Mouse (Mus musculus) brain, embryonic 18.5 days (tissue): Measurements from ENCODE around the gene Mesp1.

ENCODE experiments used
- DNase-seq: peaks from one replicate; pipeline ENCODE4 v3.0.0-alpha.2; 2012; ENCODE audit warnings: low read depth, low spot score

Mesp1 gene

DNA sequence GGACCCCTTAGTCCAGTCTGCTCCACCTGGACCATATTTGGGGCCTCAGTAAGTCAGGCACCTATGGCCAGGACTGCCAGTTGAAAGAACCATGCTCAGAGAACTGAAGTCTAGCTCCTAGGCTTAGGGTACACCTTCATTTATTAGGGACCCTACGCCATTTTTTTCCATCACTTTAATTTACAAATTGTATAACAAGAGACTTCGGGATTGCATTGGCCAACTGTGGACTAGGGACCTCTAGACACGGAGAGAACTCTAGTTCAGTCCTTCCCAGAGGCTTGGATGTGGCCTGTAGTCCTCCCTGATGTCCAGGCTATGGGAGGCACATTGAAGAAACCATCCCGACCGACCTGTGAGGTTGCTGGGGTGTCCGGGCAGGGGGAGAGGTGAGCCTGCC lies at the start of gene Mesp1:
Gene Mesp1, minus strand, starts transcription at position 101 of the 400 bp plus-strand sequence.
- no peak for DNase-seq

DNA sequence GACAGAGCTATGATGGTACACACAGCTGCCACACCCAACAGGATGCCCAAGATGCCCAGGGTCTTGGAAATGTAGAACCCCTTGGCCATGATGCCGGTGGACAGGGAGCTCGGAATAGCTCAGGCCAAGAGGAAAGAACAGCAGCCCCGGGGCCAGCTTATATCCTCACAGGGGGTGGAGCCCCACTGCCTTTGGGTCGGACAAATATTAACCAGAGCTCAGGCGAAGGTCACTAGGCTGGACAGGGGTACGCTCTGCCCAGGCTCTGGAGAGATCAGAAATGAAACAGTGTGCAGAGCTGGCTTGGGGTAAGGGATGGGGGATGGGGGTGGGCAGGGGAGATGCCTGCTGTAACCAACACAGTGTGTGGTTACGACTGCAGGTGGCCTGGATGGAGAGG lies 48.6 kb upstream of the Mesp1 start:
- DNase-seq, result no peak

DNA sequence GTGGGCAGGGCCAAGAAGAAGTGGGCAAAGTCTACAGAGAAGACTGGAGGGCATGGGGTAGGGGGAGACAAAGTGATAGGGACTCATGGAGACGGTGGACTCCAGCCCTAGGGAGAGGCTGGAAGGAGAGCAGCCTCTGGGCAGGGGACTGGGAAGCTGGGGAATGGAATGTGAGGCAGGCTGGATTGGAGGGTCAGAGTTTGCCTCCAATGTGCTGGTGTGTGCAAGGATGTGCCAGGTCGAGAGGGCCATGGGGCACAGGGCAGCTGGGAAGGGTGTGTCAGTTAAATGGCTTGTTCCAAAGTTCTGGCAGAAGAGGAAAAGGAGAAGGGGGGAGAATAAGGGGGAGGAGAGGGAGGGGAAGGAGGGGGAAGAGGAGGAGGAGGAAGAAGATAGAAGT lies 43.7 kb upstream of the Mesp1 start:
- DNase-seq, result no peak

DNA sequence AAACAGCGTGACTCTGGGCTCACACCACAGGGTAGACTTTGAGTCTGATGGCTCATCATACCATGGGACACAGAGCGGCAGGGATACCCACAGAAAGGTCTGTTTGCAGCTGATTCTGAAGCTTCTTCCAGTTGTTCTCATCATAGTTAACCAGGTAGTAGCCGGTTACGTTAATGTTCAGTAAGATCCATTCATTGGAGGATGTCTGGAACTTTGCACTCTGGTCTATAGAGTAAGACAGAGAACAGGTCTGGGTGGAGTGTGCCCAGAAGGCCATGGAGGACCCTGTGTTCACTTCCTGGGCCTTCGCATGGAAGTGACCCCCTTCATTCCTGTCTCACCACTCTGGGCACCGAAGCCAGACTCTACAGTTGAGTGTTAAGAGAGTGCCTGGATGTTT lies 41.6 kb upstream of the Mesp1 start:
- DNase-seq, result no peak

DNA sequence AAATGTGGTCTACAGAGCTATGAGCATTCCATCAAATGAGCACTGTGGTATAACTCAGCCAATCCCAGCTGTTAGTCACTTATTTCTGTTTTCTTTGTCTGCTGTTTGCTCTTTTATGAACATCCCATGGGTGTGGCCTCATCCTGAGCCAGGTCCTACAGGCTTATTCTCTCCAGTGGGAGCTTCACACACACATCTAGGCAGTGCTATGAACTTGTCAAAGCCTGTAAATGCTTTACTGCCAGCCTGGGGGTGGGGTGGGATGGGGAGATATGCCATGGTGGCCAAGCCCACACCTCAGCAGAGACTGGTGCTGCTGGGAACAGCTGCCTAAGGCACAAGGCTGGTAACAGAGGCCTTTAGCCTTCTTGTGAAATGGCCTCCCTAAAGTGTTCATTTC lies 39.4 kb upstream of the Mesp1 start:
- no peak for DNase-seq

DNA sequence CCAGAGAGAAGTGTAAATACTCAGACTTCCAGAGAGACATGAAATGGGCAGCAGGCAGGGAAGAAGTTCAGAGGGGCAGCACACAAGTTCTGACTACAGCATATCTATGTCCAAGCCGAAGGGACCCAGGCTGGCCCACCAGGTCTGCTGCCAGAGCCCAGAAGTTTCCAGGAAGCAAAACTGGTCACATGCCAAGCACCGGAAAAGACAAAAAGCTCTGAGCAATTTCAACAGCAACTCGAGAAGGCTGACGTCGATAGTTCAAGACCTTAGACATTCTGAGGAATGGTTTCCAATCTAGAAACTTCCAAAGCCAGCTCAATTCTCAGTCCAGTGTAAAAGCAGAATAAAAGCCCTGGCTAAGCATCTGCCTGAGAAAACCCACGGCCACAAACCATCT lies 38.0 kb upstream of the Mesp1 start:
- no peak for DNase-seq

DNA sequence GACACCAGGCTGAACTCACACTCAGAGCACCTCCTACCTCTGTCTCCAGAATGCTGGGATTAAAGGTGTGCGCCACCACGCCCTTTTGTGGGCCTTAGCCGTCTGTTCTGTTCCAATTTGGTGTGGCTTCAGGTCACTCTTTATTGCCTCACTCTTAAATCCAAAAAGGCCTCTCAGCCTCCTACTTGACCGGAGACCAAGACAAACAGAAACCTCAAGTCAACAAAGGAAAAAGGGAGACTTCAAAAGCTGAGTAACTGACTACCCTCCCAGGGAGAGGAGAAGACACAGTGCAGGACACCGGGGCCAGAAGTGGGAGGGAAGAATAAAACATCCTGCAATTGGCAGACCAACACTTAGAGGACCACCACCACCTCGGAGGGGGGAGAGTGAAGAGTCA lies 37.6 kb upstream of the Mesp1 start:
- DNase-seq, result no peak

DNA sequence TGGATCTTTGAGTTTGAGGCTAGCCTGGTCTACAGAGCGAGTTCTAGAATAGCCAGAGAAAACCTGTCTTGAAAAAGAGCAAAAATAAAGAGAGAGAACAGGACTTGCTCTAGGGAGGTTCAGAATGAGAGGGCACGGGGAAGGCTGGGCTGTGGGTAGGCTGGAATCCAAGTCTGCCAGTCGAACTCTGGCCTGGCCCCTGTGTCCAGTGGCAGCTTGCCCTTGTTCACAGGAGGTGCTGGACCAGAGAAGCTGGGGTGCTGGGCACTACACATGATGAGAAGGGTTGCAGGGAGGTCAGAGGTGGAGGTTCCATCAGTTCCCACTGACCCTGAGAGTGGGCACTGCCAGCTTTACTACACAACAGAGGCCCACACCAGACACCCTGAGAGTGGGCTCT lies 34.8 kb upstream of the Mesp1 start:
- DNase-seq, result no peak

DNA sequence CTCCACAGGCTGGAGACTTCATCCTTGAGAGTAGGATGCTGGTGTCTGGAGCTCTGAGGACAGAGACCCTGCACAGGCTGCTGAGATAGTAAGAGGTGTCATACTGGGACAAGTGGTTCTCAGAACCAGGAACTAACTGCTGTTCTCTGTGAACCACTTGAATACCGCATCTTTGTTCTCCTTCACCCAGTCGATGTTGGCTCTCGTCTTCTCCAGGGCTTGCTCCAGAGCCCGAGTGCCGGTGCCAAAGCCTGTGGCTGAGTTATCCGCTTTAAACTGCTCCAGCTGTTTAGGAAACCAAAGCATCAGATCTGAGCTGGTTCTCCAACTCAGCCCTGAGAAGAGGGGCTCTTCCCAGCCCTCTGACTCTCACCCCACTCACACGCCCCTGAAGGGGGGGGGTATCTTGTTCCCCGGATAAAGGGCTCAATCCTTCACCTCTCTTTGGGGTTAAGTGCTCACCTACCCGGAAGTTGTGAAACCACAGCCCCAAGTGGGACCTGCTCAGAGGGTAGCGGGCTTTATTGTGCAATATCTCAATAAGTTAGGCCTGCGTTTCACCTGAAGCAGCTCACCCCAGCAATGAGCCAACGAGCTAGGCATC lies 28.6 kb upstream of the Mesp1 start:
- no peak for DNase-seq

DNA sequence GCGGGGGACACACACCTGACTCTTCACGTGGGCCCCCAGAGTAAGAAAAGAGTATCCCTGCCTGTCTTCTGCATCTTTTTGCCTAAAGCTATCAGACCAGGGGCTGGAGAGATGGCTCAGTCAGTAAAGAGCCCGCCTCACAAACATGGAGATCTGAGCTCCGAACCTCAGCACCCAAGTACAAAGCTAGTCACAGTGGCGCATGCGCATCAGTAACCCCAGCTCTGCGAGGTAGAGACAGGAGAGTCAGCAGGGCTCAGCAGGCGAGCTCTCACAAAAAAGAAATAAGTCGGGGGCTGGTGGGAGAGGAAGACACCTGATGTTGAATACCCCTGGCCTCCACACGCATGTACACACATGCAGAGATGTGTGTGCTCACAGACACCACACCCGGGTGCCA lies 26.4 kb upstream of the Mesp1 start:
- no peak for DNase-seq

DNA sequence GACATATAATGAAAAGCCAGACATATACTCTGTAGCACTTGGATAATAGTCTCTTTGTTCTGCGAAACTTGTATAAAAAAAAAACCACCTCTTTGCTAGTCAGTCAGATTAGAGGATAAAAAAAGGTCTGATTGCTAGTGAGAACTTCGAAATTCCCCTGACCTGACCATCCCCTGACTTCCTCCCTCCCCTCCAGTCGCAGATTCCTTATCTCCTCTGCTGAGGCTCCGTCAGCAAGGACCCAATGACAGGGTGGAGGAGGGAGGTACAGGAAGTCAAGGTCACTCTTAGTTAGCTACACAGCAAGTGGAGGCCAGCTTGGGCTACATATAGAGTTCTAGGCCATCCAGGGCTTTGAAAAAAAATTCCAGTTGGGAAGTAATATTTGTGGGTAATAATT lies 25.9 kb upstream of the Mesp1 start:
- DNase-seq, result no peak

DNA sequence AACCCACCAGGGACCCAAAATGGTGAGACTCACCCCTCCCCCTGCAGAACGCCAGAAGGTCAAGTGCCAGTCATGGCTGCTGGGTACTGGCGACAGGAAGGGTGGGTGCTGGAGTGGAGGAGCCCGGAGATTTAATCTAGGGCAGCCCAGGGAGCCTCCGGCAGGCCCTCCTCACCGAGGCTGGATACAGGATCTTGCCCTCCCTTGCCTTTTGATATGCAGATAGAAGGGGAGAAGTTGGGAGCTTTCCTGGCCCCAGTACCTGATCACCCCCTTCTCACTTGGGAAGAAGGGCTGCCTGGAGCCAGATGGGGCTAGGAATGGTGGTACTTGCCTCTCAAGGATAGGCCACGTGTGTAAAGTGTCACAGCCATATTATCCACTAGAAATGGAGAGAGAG lies 24.7 kb upstream of the Mesp1 start:
- DNase-seq, result no peak

DNA sequence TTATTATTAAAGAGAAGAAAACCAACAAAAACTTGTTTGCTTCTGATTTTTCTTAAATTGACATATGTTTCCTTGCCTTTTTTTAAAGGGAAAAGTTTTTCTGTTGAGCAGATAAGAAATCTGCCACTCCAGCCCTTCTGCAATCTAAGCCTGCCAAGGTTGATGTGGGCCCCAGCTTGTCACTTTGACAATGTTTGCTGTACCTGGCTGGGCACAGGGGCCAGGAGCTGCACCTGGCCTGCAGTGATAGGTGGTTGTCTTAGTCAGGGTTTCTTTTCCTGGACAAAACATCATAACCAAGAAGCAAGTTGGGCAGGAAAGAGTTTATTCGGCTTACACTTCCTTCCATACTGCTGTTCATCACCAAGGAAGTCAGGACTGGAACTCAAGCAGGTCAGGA lies 19.8 kb upstream of the Mesp1 start:
- no peak for DNase-seq

DNA sequence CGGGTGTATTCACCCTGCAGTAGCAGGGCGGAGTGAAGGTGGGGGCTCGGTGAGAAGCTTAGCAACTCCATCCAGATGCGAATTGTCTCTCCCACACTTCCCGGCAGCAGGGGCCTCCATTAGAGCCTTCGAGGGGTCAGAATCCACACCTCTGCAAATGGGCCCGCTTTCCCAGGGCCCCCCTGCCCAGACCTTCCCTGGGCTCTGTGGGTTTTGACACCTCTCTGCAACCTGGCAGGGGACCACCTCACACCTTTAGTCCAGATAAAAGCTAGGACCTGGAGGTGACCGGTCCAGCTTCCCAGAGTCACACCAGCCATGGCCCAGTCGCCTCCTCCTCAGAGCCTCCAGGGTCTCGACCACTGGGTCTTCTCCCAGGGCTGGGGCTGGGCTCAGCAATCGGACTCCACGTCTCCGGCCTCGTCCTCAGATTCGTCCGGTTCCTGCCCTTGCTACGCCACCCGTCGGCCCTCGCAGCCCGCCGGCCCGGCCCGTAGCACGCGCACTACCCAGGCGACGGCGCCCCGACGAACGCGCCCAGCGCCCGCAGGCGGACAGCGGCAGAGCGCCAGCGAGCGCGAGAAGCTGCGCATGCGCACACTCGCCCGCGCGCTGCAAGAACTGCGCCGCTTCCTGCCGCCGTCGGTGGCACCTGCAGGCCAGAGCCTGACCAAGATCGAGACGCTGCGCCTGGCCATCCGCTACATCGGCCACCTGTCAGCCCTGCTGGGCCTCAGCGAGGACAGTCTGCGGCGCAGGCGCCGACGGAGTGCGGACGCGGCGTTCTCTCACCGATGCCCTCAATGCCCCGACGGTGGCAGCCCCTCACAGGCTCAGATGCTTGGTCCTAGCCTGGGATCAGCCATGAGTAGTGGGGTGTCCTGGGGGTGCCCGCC lies 17.3 kb upstream of the Mesp1 start, which contains the start of gene Mesp2:
Gene Mesp2, plus strand, starts transcription at position 117 of the 896 bp plus-strand sequence.
- peak; percentile 43 for DNase-seq

DNA sequence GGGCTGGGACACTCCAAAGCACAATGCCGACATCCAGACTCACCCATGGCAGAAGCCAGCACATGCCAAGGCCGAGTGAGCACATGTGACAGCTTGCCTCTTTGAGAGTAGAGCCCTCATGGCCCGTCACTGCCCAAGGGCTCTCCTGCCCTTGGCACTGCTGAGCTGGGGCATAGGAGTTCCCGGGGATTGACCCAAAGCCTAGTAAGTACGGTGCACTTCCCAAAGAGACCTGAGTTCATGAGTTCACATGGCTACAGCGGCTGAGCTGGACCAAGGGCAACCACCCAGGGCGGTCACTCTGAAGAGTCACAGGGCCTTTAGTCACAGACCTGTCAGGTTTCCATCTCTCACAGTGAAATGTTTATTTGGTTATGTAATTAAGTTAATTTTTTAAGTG lies 15.0 kb upstream of the Mesp1 start:
- no peak for DNase-seq

DNA sequence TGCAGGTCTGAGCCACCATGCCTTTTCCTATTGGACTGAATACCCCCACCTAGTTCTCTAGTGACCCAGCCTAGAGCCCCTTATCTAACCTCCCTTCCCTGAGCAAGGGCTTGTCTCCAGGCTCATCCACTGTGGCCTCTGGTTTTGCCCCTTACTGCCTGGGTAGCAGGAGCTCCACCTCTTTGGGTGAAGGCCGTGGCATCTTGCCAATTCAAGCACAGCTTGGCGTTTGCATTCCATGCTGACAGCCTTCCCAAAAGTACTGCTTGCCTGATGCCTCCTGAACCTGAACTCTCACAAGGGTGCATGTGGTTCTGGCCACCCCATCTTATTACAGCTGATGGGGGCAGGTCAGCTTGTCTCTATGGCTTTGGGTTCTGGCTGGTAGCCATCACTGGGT lies 10.3 kb upstream of the Mesp1 start:
- DNase-seq, result no peak

DNA sequence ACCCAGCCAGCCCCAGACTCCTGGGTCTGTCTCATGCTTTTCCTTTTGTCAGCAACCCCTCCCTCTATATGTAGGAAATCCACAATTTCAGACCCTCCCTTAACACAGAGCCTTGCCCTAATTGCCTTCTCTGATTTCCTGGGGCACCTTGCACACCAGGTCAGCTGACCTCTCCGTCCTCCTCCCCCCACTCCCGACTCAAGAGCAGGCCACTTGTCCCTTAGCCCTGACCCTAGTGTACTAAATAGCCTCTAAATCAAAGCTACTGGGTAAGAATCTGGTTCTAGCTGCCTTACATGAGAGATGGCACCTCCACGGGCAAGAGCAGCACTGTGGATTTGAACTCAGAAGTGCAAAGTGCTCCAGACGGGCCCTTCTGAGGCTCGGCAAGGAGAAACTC lies 8.4 kb upstream of the Mesp1 start:
- DNase-seq, result no peak

DNA sequence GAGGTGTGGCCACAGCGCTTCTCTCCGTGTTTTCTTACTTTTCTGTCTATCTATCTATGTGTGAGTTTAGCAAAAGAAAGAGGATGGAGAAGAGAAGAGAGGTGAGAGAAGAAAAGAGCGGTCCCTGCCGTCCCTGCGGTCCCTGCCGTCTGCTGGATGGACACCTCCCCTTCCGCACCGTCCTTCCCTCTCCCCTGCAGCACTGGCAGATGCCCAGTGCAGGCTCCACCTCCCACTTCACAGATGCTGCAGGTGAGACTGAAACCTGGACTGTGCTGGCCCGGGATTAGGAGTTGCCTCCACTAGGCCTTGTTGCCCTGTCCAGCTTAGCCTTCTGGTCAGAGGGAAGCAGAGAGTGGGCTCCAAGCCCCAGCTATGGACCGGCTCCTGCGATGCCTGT lies 7.8 kb upstream of the Mesp1 start:
- no peak for DNase-seq

DNA sequence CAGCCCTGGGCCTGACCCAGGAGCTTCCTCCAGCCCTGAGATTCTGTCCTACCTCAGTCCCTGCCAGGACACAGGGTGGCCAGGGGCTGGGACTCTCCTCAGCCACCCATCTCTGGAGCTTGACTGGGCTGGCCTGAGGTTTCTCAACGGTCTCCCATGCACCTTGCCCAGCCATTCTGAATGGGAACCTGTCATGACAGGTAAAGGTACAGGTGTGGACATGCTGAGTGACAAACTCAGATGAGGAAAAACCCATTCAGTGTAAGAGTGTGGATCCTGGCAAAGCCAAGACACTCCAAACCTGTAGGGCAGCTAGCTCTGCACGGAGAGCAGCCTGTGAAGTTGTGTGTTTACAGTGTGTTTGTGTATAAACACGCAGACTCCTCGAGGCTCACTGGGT lies 6.7 kb upstream of the Mesp1 start:
- no peak for DNase-seq

DNA sequence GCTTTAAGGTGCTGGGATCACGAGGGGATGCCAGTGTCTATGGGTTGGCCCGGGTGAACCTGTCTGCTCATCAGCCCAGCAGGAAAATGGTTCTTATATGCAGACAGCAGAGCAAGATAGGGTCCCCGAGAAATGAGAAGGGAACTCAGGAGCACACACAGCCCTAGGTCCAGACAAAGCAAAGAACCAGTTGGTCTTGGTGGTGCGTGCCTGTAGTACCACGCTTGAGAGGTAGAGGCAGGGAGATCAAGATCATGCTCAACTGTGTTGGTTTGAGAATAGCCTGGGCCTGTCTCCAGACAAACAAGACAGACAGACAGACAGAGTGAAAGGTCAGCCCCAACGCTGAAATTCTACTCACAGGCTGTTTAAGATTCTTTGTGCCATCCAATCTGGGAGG lies 5.9 kb upstream of the Mesp1 start:
- no peak for DNase-seq

DNA sequence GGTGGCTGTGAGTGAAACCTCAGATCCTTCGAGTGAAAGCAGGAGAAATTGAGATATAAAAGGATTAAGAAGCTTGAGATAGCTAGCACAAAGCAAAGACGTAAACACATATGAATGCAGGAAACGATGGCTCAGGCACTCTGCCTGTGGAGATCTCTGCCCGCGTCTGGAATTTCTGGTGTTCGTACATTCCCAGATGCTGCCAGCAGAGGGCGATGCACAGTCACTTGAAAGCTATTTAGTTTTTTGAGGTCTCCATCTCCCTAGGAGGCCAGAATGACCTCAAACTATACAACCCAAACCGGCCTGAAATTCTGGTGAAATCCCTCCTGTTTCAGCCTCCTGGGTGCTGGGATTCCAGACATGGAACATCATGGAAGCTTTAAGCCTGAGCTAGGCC lies 5.5 kb upstream of the Mesp1 start:
- DNase-seq, result no peak

DNA sequence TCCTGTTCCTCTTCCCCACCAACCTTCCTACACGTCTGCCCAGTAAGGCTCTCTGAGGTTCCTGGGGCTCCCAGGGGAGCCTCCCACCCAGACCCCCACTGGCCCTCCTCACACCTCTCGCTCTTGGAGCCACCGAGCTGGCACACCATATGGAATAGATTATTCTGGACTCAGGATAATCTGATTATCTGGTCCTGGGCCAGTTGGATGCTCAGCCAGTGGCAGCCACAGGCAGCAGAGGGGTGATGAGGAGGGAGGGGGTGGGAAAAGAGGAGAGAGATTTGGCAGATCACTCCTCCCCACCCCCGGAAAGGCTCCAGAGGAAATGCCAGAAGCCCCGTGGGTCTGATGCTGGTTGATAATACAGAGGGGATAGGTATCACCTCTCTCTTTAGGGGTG lies 5.0 kb upstream of the Mesp1 start:
- no peak for DNase-seq

DNA sequence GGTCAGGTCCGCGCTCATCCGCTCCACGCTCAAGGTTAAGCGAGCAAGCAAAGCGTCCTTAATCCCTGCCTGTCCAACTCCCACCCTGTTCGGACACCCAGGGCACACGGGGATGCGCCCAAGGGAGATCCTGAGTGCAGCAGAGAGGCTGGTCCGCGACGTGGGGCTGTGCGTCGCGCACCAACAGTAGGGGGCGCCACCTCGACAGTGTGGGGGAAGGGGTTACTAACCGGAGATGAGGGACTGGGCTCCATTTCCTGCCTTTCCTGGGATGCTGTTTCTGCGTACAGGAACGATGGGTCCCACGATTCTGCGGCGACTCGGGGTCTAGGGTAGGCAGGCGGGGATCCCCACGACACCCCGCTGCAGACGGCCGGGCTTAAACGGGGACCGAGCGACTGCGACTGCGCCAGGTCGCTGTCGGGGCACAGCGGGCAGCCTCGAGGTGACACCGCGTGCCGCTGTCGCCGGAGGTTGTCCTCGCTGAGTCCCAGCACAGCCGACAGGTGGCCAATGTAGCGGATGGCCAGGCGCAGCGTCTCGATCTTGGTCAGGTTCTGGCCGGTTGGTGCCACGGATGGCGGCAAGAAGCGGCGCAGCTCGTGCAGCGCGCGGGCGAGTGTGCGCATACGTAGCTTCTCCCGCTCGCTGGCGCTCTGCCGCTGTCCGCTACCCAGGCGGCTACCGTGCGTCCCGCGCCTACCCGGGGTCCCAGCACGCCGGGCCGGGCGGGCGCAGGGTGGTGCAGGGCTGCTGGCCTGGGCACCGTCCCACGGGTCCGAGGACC lies 760 bp downstream of the Mesp1 start:
- DNase-seq, result no peak
